Mouse (Mus musculus): ENCODE results near the gene Zfp423.

The Zfp423 gene

DNA sequence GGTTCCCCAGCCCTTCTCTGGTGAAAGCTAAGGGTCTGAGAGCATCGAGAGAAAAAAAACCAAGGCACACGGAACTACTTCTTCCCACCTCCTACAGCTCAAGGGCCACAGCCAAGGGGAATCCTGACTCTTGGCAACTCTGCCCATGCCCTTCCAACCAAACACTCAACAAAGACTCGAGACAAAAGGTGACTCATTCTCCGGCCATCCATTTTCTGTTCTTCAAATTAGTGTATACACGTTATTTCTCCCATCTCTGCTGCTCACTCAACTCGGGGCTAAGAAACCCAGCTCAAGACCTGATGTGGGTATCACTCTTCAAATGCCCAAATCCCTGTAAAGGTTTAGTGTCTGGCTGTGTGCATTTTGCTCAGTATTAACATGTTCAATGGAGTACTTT, 214.8 kb downstream of the Zfp423 start:
- no peak for DNase-seq (ENCODE audit: low spot score)

DNA sequence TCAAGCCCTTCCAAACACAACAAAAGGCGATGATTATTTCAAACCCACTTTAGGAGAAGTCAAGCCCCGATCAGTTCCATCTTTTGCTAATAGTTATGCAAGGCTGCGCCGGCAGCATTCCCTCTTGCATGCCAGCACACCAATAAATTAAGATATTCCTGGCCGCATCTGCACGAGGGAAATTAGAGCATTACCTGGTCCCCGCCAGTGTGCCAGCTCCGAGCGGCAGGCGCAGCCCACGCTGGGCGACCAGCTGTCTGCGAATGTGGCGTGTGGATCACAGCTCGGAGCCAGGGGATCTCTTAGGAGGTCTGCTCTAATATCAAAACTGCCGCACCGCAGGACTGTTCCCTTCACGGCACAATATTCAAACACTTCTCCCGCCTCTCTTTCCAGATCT, 217.4 kb downstream of the Zfp423 start:
- DNase-seq (ENCODE audit: low spot score), result no peak

GRCm38 (mm10) chr8:87740946-87741530, 218.4 kb downstream of the Zfp423 start:
- no peak for DNase-seq (ENCODE audit: low spot score)

DNA sequence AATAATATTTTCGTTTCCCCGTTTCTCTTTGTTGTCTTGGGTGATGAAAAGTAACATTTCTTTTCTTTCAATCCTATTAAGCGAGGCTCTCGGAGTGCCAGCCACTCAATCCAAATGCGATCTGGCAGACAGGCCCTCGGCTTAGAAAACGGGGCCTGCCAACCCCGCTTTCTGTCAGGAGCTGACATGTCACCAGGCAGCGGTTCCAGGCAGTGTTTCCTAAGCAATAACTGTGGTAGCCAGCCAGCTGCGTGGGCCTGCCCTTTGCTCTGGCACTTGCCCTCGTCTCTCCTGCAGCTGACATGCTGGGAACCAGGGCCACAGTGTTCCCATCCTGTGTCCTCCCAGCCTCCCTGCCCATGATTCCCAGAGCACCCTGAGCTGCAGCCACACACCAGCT, 221.5 kb downstream of the Zfp423 start:
- no peak for DNase-seq (ENCODE audit: low spot score)

DNA sequence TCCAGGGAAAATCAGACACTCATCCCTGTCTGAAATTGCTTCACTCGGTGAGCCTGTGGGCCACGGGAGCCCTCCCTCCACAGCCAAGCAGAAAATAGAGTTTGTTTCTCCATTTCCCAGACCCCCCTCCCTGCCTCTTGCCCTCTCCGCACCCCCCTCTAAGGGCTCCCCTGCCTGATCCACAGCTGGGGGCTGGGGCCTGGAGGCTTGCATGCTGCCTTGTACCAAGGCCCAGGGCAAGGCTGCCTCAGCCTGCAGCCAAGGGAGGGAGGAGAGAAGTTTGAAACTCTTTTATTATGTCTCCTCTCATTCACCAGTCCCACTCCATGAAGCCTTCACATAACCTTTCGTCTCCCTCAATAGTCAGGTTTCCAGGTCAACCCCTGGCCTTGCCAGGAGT, 224.5 kb downstream of the Zfp423 start:
- no peak for DNase-seq (ENCODE audit: low spot score)

- DNase-seq (ENCODE audit: low spot score), result no peak
Measured at GRCm38 (mm10) chr8:87734496-87734895, 224.9 kb downstream of the Zfp423 start.

DNA sequence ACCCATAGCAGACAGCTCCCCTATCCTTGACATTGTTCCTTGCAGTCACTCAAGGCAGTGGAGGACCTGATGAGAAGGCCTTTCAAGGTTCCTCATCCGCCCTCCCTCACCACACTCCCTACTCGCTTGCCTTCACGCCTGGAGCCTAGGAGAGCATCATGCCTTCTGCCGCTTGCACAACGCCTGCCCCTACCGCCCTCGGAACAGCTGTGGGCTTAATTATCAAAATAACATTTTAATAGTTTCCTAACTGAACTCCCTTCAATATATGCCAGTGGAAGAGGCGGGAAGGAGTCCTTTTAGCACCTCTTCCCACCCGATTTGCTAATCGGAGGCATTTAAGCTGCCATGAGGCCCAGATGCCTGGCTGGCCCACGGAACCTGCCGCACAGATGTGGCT, 228.3 kb downstream of the Zfp423 start:
- no peak for DNase-seq (ENCODE audit: low spot score)

DNA sequence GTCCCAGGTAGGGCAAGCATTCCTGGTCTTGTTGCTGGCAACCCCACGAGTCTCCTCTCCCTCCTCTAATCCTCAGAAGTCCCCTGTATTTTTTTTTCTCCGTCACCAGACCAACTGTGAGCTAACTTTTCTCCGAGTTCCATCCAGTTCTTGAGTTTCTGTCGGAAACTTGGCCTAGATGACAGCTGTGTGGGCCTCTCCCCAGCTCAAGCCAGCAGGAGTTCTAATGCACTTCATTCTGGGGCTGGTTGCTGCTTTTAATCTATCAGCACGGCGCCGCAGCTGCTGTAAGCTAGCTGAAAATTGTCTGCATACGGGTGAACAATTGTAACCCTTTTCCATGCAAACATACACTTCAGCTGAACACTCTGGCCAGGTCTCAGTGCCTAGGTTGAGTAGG, 236.4 kb downstream of the Zfp423 start:
- no peak for DNase-seq (ENCODE audit: low spot score)

DNA sequence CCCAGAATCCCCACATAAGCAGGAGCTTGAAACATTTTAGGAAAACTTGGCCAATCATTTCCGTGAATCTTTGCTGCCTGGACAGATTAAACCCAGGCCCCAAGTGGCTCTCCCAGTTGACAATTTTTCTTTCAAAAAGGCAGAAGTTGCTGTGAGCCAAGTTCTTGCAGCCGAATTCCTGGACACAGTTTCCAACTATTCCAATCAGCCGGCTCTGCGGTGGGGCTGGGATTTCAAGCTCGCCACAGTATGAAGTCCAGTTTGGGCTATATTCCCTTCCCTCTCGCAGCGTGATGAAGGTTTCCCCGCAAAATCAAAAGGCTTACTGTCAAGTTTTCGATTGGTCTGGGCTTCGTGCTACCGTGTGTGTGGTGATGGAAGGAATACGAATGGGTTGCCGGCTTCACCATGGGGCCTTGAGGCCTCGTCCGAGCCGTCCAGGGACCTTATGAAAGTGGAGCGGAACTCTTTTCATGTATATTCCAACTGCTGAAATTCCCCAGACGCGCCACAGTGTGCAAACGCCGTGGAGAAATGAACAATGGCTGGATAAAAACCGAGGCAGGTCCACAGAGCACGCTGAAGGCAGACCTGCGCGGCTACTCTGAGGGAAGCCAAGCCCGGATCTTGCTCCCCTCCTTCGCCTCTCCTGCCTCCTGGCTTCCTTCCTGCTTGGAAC, 240.1 kb downstream of the Zfp423 start:
- no peak for DNase-seq (ENCODE audit: low spot score)

- no peak for DNase-seq (ENCODE audit: low spot score)
Measured at GRCm38 (mm10) chr8:87717445-87717844, 241.9 kb downstream of the Zfp423 start.

GRCm38 (mm10) chr8:87716726-87717248, 242.6 kb downstream of the Zfp423 start:
- no peak for DNase-seq (ENCODE audit: low spot score)

DNA sequence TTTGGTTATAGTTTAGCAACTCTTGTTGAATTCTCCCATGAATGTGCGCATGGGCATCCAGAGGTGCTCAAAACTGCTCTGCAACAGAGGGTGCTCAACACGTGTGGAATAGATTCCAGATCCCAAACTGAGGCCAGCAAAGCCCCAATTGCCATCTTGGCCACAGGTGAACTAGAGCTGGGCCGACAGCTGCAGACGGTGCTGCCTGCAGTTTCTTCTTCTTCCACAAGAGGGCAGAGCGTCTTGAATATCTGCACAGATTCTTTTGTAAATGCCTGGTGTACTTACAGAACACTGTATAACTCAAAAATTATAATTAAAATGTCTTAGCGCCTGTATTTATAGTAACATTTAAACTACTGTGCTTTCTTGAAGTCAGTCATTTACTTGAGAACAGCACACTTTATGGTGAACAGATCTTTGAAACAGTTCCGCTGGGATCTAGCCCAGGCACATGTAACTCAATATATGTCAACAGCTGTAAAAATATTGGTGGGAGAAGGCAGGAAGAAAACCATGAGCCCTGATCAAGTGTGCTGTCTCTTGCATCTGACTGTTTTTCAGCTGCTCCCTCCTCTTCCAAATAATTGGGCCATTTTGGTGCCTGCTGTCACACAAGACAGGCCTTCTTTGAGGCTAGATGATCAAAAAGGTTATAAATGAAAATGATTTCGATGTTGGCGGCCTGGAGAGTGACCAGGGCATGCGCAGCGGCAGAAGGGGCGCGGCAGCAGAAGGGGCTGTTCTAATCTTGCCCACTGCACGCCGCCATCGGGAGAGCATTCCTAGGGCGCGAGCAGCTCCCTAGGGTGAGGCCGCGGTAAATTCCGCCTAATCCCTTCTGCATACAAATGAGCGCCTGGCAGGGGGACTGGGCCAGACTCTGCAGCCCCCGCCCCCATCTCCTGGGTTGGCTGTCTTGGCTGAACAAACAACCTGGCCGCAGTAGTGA, 243.4 kb downstream of the Zfp423 start:
- DNase-seq (ENCODE audit: low spot score), result no peak

DNA sequence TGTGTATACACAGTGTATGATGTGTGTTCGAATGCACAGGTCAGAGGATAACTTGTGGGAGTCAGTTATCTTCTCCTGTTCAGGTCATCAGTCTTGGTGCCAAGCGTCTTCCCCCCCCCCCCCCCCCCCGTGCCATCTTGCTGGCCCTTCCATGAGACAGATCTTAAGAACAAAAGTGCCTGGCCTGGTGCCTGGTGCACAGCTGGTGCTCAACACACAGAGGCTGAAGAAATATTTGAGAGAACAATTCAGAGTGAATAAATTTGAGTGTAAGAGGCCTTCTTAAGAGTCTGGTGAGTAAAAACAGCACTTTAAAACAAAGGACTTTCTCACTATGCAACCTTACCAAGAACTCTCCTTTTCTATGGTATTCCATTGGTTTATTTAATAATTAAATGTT, 245.4 kb downstream of the Zfp423 start:
- DNase-seq (ENCODE audit: low spot score), result no peak

DNA sequence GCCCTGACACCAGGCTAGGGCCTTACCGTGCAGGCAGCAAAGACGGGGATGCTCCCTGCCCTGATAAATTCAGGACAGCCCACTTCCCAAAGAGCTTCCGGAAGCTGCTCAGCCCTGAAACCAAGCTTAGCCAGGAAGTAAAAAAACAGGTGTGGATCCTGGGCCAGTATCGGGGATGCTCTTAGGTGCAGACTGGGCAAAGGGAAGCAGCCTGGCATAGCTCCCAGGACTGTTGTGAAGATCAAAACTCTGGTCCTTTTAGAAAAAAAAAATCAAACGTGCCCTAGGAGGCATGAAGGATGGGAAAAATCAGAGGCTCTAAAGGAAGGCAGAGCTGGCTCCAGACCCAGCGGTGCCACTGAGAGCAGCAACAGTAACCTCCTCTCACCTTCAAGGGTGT, 247.4 kb downstream of the Zfp423 start:
- DNase-seq (ENCODE audit: low spot score), result no peak

DNA sequence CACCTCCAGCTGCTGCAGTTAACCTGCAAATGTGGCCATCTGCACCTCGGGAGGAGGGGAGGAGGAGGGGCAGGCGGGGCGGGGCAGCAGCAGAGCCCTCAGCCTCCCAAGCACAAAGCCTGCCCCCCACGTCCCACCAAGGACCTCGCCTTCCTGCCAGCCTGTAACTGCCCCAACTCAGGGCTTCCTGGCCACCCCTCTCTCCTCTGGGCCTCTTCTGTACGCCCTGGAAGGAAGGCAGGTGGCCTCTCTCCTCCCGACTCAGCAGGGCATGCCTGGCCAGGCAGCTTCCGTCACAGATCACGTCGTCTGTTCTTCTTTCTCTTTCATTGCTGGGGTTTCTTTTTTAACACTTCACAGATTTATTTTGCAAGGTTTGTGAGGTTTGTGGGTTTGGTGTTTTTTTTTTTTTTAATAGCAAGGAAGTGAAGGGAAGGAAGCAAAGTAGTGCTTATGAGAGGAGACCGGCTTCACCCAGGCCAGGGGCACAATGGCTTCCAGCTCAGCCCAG, 251.2 kb downstream of the Zfp423 start:
- no peak for DNase-seq (ENCODE audit: low spot score)

DNA sequence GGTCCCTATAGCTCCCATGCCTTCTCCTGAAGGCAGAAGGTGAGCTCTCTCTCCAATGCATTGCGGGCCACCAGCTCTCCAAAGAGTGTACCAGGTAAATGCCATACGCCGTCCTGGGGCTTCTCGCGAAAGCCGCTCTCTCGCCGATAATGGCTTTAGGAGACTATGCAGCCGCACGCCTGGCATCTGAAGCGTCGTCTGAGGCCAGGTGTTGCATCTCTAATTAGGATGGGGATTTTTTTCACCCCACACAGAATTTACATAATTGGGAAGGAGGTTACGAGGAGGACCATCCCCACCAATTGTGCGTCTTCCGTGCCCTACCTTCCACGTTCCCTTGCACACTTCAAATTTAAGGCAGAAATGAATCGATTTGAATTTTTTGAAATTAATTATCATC, 252.2 kb downstream of the Zfp423 start:
- DNase-seq (ENCODE audit: low spot score), result no peak

DNA sequence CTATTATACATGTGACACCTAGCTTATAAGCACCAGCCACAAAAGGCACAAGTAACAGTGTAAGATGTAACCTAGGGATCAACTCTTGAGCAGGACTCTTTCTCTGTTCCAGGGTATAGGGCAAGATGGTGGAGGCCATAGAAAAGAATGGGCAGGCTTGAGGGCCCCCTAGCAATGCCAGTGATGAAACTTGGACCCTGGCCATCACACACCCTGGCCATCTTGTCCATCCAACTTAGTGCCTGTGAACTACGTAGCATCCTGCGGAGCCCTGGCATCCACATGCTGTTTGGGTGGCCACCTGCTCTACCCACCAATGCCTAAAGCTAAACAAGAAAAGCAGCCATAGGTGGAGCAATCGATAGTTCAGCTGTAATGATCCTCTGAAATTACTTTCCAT, 254.6 kb downstream of the Zfp423 start:
- DNase-seq (ENCODE audit: low spot score), result no peak

GRCm38 (mm10) chr8:87702790-87703311, 256.5 kb downstream of the Zfp423 start:
- no peak for DNase-seq (ENCODE audit: low spot score)

DNA sequence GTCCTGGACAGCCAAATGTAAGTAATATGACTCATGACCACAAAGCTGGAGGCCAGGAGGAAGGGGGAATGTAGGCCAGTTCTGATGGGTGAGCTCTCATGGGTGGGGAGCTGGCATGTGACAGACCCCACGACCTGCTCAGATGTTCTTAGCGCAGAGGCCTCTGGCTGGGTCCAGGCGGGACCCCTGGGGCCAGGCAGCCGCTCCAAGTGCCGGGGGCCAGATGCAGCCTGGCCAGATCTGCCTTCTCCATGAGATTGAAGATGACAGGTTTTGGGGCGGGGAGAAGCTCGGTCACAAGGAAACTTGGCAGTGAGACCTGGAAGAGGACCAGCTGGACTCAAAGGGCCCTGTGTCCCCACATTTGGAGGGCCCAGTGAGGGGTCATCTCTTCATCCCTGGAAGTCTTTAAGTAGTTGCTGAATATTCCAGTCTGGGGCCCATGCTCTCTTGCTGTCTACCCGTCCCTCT, 257.3 kb downstream of the Zfp423 start:
- no peak for DNase-seq (ENCODE audit: low spot score)

DNA sequence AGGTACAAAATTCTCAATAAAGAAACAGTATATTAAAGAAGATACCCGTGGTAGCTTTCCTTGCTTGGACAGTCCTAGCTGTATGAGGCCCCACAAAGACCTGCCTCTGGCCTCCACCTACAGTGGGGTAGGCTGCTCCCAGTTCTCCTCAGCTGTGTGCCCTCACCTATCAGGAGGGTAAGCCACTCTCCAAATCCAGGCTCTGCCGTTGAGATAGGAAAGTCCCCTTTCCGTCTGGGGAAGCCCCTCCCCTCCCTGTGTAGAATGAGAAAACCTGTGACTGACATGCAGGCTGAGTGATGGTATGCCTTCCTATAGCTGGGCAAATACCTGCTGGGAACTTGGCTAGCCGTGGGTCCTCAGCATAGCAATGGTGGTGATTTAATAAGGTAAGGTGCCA, 257.8 kb downstream of the Zfp423 start:
- DNase-seq (ENCODE audit: low spot score), result no peak

GRCm38 (mm10) chr8:87700321-87700720, 259.1 kb downstream of the Zfp423 start:
- no peak for DNase-seq (ENCODE audit: low spot score)

DNA sequence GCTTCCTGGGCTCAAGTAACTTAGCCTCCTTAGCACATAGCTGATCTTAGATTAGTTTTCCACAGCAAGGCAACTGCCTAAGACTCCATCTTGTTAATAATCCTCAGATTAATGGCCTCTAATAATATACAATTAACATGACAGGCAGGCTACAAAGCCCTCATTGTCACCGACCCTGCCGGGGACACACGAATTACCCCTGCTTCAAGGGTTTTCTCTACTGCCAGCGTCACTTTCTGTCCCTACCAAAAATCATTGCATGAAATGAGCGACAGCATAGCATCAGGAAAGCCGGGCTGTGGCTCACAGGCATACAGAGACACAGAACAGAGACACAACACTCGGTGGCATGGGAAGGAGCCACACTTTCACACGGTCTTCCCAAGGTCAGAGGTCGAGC, 262.3 kb downstream of the Zfp423 start:
- no peak for DNase-seq (ENCODE audit: low spot score)

Measured in urinary bladder, postnatal 10 days (tissue).